Mouse (Mus musculus) erythroblast, embryonic 14.5 days (primary cell): ENCODE measurements at regions not wholly inside any gene's neighbourhood (a gene's known extent, or its start where the extent isn't known, plus 50 kb on each side); places are given as distances from the start of the nearest gene placed in this dataset.

Experiments
- H3K27me3 ChIP-seq: 2 replicates; pipeline ENCODE4 v1.6.1; 2012; ENCODE audit warnings: inconsistent platforms; ENCODE audit not compliant: control insufficient read depth
- H3K36me3 ChIP-seq: 2 replicates; pipeline ENCODE4 v1.6.1; 2012; ENCODE audit warnings: mild to moderate bottlenecking, inconsistent platforms; ENCODE audit not compliant: control insufficient read depth
- H3K4me1 ChIP-seq: 2 replicates; pipeline ENCODE4 v1.6.1; 2012; ENCODE audit warnings: inconsistent platforms; ENCODE audit not compliant: control insufficient read depth
- H3K4me3 ChIP-seq: replicated peaks from 2 replicates; pipeline ENCODE3; 2012; ENCODE audit warnings: moderate library complexity, mild to moderate bottlenecking, inconsistent platforms
- H3K9me3 ChIP-seq: 2 replicates; pipeline ENCODE4 v1.6.1; 2012; ENCODE audit warnings: low read length, inconsistent platforms, mixed read lengths; ENCODE audit not compliant: control insufficient read depth
- GATA1 ChIP-seq: IDR thresholded peaks from 2 replicates; pipeline ENCODE4 v1.6.1; 2012; ENCODE audit warnings: low read length, inconsistent platforms, mixed read lengths
- TAL1 ChIP-seq: IDR thresholded peaks from 3 replicates; pipeline ENCODE4 v1.6.1; 2012; ENCODE audit warnings: low read length, inconsistent platforms, mixed read lengths

GRCm38 (mm10) chr11:112219046-112219720, 562.8 kb upstream of the Sox9 start:
- H3K4me3 ChIP-seq = no peak overlapping the region
- H3K9me3 ChIP-seq = no peaks in the 10 kb centered on the region
- no peaks in the 10 kb centered on the region for H3K4me1 ChIP-seq
- H3K36me3 ChIP-seq = no peaks in the 10 kb centered on the region
- TF ChIP-seq TAL1 (no peak), GATA1 (no peak)
- H3K27me3 ChIP-seq = no peaks in the 10 kb centered on the region

- TF ChIP-seq GATA1 (no peak), TAL1 (no peak)
- no peak overlapping the region for H3K4me3 ChIP-seq
- peaks cover 15% of the 10 kb centered on the region for H3K9me3 ChIP-seq
- H3K36me3 ChIP-seq = no peaks in the 10 kb centered on the region
- no peaks in the 10 kb centered on the region for H3K4me1 ChIP-seq
- H3K27me3 ChIP-seq = no peaks in the 10 kb centered on the region
Measured at GRCm38 (mm10) chr11:112234492-112235116, 547.4 kb upstream of the Sox9 start.

GRCm38 (mm10) chr11:112238960-112239884, 542.8 kb upstream of the Sox9 start:
- TF ChIP-seq GATA1 (no peak), TAL1 (no peak)
- H3K4me1 ChIP-seq = no peaks in the 10 kb centered on the region
- H3K27me3 ChIP-seq = no peaks in the 10 kb centered on the region
- H3K9me3 ChIP-seq = peaks cover 16% of the 10 kb centered on the region
- H3K4me3 ChIP-seq = no peak overlapping the region
- no peaks in the 10 kb centered on the region for H3K36me3 ChIP-seq

- peaks cover 5% of the 10 kb centered on the region; the same call in 1 of the 2 replicates for H3K9me3 ChIP-seq
- no peaks in the 10 kb centered on the region for H3K27me3 ChIP-seq
- H3K4me1 ChIP-seq = no peaks in the 10 kb centered on the region
- H3K4me3 ChIP-seq = no peak overlapping the region
- TF ChIP-seq GATA1 (no peak), TAL1 (no peak)
- H3K36me3 ChIP-seq = no peaks in the 10 kb centered on the region
Measured at GRCm38 (mm10) chr11:112252548-112252947, 529.5 kb upstream of the Sox9 start.

- Histone ChIP-seq H3K4me1 (no peaks in the 10 kb centered on the region), H3K27me3 (no peaks in the 10 kb centered on the region), H3K36me3 (no peaks in the 10 kb centered on the region), H3K4me3 (no peak overlapping the region), H3K9me3 (peaks cover 3% of the 10 kb centered on the region; the same call in 1 of the 2 replicates)
- TF ChIP-seq GATA1 = no peak
- no peak for TF ChIP-seq TAL1
Measured at GRCm38 (mm10) chr11:112253061-112253460, 529.0 kb upstream of the Sox9 start.

GRCm38 (mm10) chr11:112256326-112256725, 525.7 kb upstream of the Sox9 start:
- H3K36me3 ChIP-seq = no peaks in the 10 kb centered on the region
- H3K9me3 ChIP-seq = peaks cover 3% of the 10 kb centered on the region; the same call in 1 of the 2 replicates
- TF ChIP-seq GATA1 (no peak), TAL1 (no peak)
- H3K27me3 ChIP-seq = no peaks in the 10 kb centered on the region
- H3K4me1 ChIP-seq = no peaks in the 10 kb centered on the region
- H3K4me3 ChIP-seq = no peak overlapping the region

- Histone ChIP-seq H3K4me1 (no peaks in the 10 kb centered on the region), H3K36me3 (no peaks in the 10 kb centered on the region), H3K27me3 (no peaks in the 10 kb centered on the region), H3K9me3 (peaks cover 5% of the 10 kb centered on the region; the same call in 1 of the 2 replicates), H3K4me3 (no peak overlapping the region)
- TF ChIP-seq GATA1 (no peak), TAL1 (no peak)
Measured at GRCm38 (mm10) chr11:112264077-112264476, 517.9 kb upstream of the Sox9 start.

GRCm38 (mm10) chr11:112270911-112271310, 511.1 kb upstream of the Sox9 start:
- H3K4me3 ChIP-seq = no peak overlapping the region
- no peak for TF ChIP-seq GATA1
- TF ChIP-seq TAL1 = no peak
- no peaks in the 10 kb centered on the region for H3K4me1 ChIP-seq
- no peaks in the 10 kb centered on the region for H3K36me3 ChIP-seq
- no peaks in the 10 kb centered on the region for H3K27me3 ChIP-seq
- H3K9me3 ChIP-seq = peaks cover 20% of the 10 kb centered on the region

- Histone ChIP-seq H3K4me1 (no peaks in the 10 kb centered on the region), H3K4me3 (no peak overlapping the region), H3K27me3 (no peaks in the 10 kb centered on the region), H3K9me3 (peaks cover 15% of the 10 kb centered on the region), H3K36me3 (no peaks in the 10 kb centered on the region)
- no peak for TF ChIP-seq GATA1
- TF ChIP-seq TAL1 = no peak
Measured at GRCm38 (mm10) chr11:112278566-112278965, 503.5 kb upstream of the Sox9 start.
